Mouse (Mus musculus): ENCODE results near the gene Cenpc1. TPM values are rescaled to one million over a fixed set of nuclear protein-coding genes. Genes with fewer than 3 reads are reported as not detected.
A peak's percentile ranks its signal among the peaks of the same experiment; 100 is the strongest.

Cenpc1 gene
- total RNA-seq (2021) = 1 to 10 TPM; 5.3 to 5.4 TPM

DNA sequence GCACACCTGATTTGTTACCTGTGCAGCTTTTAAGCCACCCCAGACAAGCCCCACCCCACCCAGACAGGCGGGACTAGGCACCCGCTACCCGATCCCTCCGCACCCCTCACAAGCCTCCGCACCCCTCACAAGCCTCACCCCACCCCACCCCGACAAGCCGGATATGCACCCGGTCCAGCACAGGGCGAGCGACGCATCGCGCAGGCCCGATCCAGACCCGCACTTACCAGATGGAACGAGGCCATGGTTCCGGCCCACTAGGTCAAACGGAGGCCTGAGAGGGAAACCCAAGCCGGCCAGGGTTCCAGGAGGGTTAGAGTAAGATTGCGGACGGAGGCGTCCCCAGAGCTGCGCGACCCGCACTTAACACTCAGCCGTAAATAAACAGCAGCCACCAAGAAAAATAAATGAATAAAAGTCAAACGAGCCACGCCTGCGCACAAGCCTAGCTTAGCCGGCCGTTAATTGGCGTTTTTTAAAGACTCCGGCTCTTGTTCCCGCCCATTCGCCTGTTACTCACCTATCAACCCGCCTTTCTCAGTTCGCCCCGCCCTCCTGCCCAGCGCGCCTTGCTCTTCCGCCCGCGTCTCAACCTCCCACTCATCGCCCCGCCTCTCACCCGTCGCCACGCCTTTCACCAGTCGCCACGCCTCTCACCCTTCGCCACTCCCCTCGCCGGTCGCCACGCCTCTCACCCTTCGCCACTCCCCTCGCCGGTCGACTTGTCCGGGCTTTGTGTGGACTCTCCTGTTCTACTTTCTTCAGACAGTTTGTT, at the start of gene Cenpc1:
TSS of gene Cenpc1 (minus strand) at position 483 of the 775 bp plus-strand sequence.
- intact Hi-C loops (cut with DNase I) = loop anchor here (5.0 to 10.0 kb wide), 4 partner anchors 52 to 740 kb away; partner anchors contain the start of gene Ythdc1
- DNase-seq = peak; percentile 96

- intact Hi-C loops (cut with DNase I) = no loop called here
- no peak for DNase-seq
Measured at GRCm38 (mm10) chr5:86113997-86114396, 48.6 kb upstream of the Cenpc1 start.

DNA sequence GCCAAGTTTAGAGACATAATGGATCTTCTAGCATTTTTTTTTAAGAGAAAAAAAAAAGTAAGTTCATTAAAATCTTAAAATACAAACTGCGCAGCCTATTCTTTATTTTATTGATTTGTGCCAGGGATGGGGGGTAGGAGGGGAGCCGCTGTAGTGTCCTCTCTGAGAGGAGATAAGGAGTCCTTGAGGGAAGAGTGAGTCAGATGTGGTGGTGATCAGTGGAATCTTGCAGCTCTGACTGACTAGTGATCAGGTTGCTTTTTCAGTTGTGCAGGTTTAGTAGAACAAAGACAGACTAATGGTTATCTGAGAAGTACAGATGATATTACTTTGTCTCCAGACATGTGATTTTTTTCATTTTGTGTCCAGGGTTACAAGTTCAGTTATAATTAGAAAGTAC, 47.7 kb upstream of the Cenpc1 start:
- DNase-seq = no peak
- intact Hi-C loops (cut with DNase I) = no loop called here

DNA sequence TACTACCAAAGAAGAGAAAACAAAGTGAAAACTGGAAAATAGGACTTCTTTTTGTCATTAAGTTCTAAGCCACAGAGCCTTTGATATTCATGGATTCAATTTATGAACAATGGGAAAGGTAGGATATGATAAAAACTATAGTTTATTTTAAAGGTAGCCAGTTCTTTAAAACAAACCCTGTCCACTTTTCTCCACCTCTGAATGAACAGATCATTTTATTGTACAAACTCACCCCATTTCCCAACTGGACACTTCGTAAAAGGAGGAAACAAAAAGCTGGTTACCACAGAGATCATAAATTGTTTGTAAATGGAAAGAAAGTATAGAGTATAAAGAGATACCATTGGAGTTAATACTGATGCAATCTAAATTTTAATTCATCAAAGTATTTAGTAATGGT, 45.7 kb upstream of the Cenpc1 start:
- no peak for DNase-seq
- intact Hi-C loops (cut with DNase I) = no loop called here

DNA sequence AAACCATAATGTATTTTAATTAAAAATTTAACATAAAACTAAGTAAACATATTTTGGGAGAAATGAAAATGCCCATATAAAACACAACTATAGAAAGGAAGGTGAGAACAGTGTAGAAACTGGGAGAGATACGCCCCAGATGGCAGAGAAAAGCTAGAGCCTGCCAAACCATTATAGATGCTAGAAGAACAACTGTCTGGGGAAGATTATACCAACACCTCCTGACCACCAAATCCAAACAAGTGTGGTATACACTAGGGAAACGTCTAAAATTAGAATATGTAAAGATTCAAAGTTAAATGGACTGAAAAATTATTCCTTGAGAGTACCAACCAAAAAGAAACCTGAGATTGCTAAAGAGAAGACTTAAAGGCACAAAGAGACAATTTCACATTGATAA, 41.2 kb upstream of the Cenpc1 start:
- intact Hi-C loops (cut with DNase I) = no loop called here
- no peak for DNase-seq

GRCm38 (mm10) chr5:86102176-86102575, 36.8 kb upstream of the Cenpc1 start:
- intact Hi-C loops (cut with DNase I) = no loop called here
- DNase-seq = no peak

- DNase-seq = no peak
- intact Hi-C loops (cut with DNase I) = no loop called here
Measured at GRCm38 (mm10) chr5:86100621-86101020, 35.2 kb upstream of the Cenpc1 start.

DNA sequence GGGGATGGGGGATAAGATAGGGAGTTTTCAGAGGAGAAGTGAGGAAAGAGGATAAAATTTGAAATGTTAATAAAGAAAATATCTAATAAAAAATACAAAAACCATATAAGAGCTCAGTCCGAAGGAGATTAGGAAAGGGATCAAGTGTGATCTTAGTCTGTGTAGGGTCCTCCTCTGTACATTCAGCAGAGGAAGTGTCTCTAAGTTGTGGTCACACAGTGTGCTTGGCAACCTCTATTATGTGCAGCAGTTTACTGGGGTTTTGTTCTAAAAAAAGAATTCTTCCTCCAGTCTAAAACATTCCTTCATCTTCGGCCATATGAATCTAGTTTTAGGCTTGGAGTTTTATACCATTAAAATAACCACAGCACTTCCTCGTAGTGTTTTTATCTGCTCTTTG, 33.6 kb upstream of the Cenpc1 start:
- intact Hi-C loops (cut with DNase I) = no loop called here
- no peak for DNase-seq

DNA sequence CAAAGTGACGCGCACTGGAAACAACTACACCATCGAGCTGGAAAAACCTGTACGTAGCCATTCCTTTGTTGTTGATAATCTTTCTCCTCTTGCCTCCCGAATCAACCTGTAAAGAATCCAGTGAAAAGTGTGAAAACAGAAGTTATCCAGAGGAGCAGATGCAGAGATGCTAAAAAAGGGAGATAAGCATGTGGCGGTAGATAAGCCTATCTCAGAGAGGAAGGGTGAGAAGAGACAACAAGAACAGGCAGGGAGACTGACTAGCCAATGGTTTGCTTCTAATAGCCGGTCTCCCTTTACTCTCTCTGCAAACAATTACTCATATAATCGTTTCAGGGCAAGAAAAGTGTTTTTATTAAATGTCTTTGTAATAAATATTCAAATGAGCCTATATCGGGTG, 29.4 kb upstream of the Cenpc1 start:
- intact Hi-C loops (cut with DNase I) = no loop called here
- no peak for DNase-seq

GRCm38 (mm10) chr5:86086751-86087150, 21.4 kb upstream of the Cenpc1 start:
- DNase-seq = no peak
- intact Hi-C loops (cut with DNase I) = no loop called here

GRCm38 (mm10) chr5:86084979-86085378, 19.6 kb upstream of the Cenpc1 start:
- intact Hi-C loops (cut with DNase I) = no loop called here
- DNase-seq = no peak

GRCm38 (mm10) chr5:86083987-86084386, 18.6 kb upstream of the Cenpc1 start:
- intact Hi-C loops (cut with DNase I) = no loop called here

DNA sequence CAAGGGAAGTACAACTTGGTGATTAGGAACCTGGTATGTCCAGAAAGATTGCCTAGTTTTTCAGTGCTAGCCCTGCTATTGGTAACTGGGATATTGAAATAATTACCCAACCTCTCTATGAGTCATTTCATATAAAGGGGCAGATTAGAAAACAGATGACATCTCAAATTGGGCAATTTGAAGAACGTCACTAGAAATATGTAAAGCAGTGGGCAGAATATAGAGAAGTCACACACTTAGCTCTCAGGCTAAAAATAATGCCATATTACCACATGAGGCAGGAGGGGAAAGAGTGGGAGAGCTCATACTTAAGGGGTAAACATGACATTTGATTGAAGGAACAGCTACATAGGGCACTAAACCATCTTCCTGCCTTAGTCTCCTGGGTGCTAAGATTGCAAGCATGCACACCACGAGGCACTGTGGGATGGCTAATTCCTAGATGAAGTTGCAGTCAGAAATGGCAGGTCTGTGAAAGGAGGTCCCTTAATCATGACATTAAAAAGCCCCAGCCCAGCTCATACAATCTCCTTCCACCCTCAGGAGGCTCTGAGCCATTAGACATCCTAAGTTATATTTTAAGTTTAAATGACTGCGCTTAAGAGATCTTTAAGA, 13.4 kb upstream of the Cenpc1 start:
- intact Hi-C loops (cut with DNase I) = no loop called here
- no peak for DNase-seq

More at GRCm38 (mm10) chr5:86083987-86084386, 18.6 kb upstream of the Cenpc1 start:
- no peak for DNase-seq

- intact Hi-C loops (cut with DNase I) = no loop called here
- DNase-seq = no peak
Measured at GRCm38 (mm10) chr5:86072756-86073386, 7.5 kb upstream of the Cenpc1 start.

- peak in 1 of 2 experiments; percentile 9 for DNase-seq
- intact Hi-C loops (cut with DNase I) = no loop called here
Measured at GRCm38 (mm10) chr5:86071538-86071937, 6.2 kb upstream of the Cenpc1 start, which contains the start of gene Stap1. Gene Stap1 (plus strand): TSS chr5:86071746.

- no peak for DNase-seq
- intact Hi-C loops (cut with DNase I) = loop anchor here (5.0 to 10.0 kb wide), 4 partner anchors 48 to 736 kb away; partner anchors contain the start of gene Ythdc1
Measured at GRCm38 (mm10) chr5:86069121-86069520, 3.7 kb upstream of the Cenpc1 start.

- DNase-seq = no peak
- intact Hi-C loops (cut with DNase I) = loop anchor here (5.0 to 10.0 kb wide), 4 partner anchors 49 to 736 kb away; partner anchors contain the start of gene Ythdc1
Measured at GRCm38 (mm10) chr5:86068451-86068850, 3.1 kb upstream of the Cenpc1 start.

- peak; percentile 86 to 92 for DNase-seq
- intact Hi-C loops (cut with DNase I) = loop anchor here (1.0 to 10.0 kb wide), 5 partner anchors 51 to 738 kb away; partner anchors contain the start of genes Uba6 and Ythdc1
Measured at GRCm38 (mm10) chr5:86066551-86066929, 1.2 kb upstream of the Cenpc1 start.

DNA sequence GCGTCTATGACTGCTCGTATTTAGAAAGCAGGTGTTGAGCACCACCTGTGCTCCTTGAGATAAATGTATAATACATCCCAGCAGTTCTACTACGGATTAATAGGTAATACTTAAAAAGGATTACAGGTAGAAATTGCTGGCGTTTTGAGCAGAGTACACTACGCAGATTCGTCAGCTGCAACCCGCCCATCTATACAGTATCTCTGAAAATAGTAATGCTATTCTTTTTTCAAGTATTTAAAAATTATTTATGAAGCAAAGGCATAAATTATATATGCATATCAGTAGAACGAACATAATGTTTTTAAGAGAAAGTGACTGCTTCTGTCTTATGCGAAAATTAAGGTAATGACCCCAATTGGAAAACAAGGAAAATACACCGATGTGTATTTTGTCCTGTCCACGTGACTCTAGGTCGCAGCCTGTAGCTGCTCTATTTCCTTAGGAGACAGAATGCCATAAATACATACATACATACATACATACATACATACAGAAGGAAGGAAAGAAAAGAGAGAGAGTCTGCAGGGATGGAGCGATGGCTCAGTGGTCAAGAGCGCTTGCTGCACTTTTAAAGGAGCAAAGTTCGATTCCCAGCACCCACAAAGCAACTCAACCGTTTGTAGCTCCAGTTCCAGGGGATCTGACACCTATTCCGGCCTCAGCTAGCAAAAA, 630 bp upstream of the Cenpc1 start:
- DNase-seq = no peak
- intact Hi-C loops (cut with DNase I) = loop anchor here (1.0 to 10.0 kb wide), 5 partner anchors 51 to 739 kb away; partner anchors contain the start of genes Uba6 and Ythdc1

GRCm38 (mm10) chr5:86063501-86063900, 1.9 kb downstream of the Cenpc1 start:
- no peak for DNase-seq
- intact Hi-C loops (cut with DNase I) = loop anchor here (10.0 kb wide), 2 partner anchors 351 to 741 kb away; partner anchors contain the start of gene Ythdc1

GRCm38 (mm10) chr5:86029820-86030219, 35.6 kb downstream of the Cenpc1 start:
- DNase-seq = no peak
- intact Hi-C loops (cut with DNase I) = no loop called here

Measured in heart, postnatal 36 days (tissue).